Mouse (Mus musculus): ENCODE data around the gene Sult1c2. TPM values are rescaled to one million over a fixed set of nuclear protein-coding genes. Genes with fewer than 3 reads are reported as not detected.
"Not testable (repeated sequence)": the region's sequence is repeated elsewhere in the genome, so short reads cannot be mapped to it uniquely, and the experiment has no call there.

Gene Sult1c2
- not detected for total RNA-seq (2021)

- intact Hi-C loops (cut with DNase I): no loop called here
- no peak for DNase-seq
Measured at GRCm38 (mm10) chr17:53846206-53846605, at the start of gene Sult1c2. Gene Sult1c2, minus strand, starts transcription at chr17:53846339.

- DNase-seq; intact Hi-C loops (cut with DNase I): not testable (repeated sequence)
Measured at GRCm38 (mm10) chr17:53879006-53879675, 33.0 kb upstream of the Sult1c2 start.

GRCm38 (mm10) chr17:53874433-53874832 is 28.3 kb upstream of the Sult1c2 start:
- intact Hi-C loops (cut with DNase I): no loop called here
- no peak for DNase-seq

GRCm38 (mm10) chr17:53872192-53872591 is 26.1 kb upstream of the Sult1c2 start:
- no peak for DNase-seq
- intact Hi-C loops (cut with DNase I): no loop called here

GRCm38 (mm10) chr17:53869931-53870330 is 23.8 kb upstream of the Sult1c2 start:
- intact Hi-C loops (cut with DNase I): no loop called here
- no peak for DNase-seq

GRCm38 (mm10) chr17:53865260-53865955 is 19.3 kb upstream of the Sult1c2 start:
- DNase-seq: no peak
- intact Hi-C loops (cut with DNase I): no loop called here

- intact Hi-C loops (cut with DNase I): no loop called here
Measured at GRCm38 (mm10) chr17:53860548-53860947, 14.4 kb upstream of the Sult1c2 start.

GRCm38 (mm10) chr17:53854992-53855391 is 8.9 kb upstream of the Sult1c2 start:
- intact Hi-C loops (cut with DNase I): no loop called here
- DNase-seq: no peak

More at GRCm38 (mm10) chr17:53860548-53860947, 14.4 kb upstream of the Sult1c2 start:
- DNase-seq: no peak

GRCm38 (mm10) chr17:53845796-53846195 is 343 bp downstream of the Sult1c2 start:
- DNase-seq: no peak
- intact Hi-C loops (cut with DNase I): no loop called here

GRCm38 (mm10) chr17:53833366-53833765 is 12.8 kb downstream of the Sult1c2 start:
- intact Hi-C loops (cut with DNase I): loop anchor here (1.0 to 10.0 kb wide), 4 partner anchors 155 to 1269 kb away; no protein-coding TSS in a partner anchor
- peak in 1 of 2 experiments; percentile 4 for DNase-seq

- DNase-seq; intact Hi-C loops (cut with DNase I): not testable (repeated sequence)
Measured at GRCm38 (mm10) chr17:53803974-53804373, 42.2 kb downstream of the Sult1c2 start.

GRCm38 (mm10) chr17:53783381-53783780 is 62.8 kb downstream of the Sult1c2 start:
- intact Hi-C loops (cut with DNase I): no loop called here

More at GRCm38 (mm10) chr17:53783381-53783780, 62.8 kb downstream of the Sult1c2 start:
- no peak for DNase-seq

Other genes with a start within 250 kb of the Sult1c2 start
- under 1 TPM; 0.22 TPM for gene Sgo1, start 157.0 kb downstream of the Sult1c2 start, total RNA-seq (2021)
- gene Sult1c1, start 144.3 kb upstream of the Sult1c2 start, total RNA-seq (2021): not detected

Measured in heart, postnatal 36 days (tissue).